Mouse (Mus musculus) lung, embryonic 15.5 days (tissue): ENCODE measurements at regions not wholly inside any gene's neighbourhood (a gene's known extent, or its start where the extent isn't known, plus 50 kb on each side); places are given as distances from the start of the nearest gene placed in this dataset.
A peak's percentile ranks its signal among the peaks of the same experiment; 100 is the strongest.

ENCODE experiments used
- ATAC-seq: fragments of 200-750 bp; cut with Nextera tagmentation; 2 replicates; pipeline ENCODE4 v1.8.0; 2017; ENCODE audit warnings: moderate number of reproducible peaks, borderline replicate concordance; ENCODE audit not compliant: low FRiP score, low TSS enrichment; ENCODE audit errors: extremely low read depth
- H3K27ac ChIP-seq: fragments of 300-500 bp; sonication (generic); 2 replicates; pipeline ENCODE4 v1.5.1; 2015; ENCODE audit warnings: moderate library complexity, mild to moderate bottlenecking, inconsistent platforms
- H3K27me3 ChIP-seq: fragments of 300-500 bp; sonication (generic); 2 replicates; pipeline ENCODE4 v1.6.1; 2015; ENCODE audit warnings: inconsistent platforms
- H3K36me3 ChIP-seq: fragments of 300-500 bp; sonication (generic); 2 replicates; pipeline ENCODE4 v1.6.1; 2015; ENCODE audit warnings: inconsistent platforms
- H3K4me1 ChIP-seq: fragments of 300-500 bp; sonication (generic); 2 replicates; pipeline ENCODE4 v1.6.1; 2015; ENCODE audit warnings: inconsistent platforms
- H3K4me2 ChIP-seq: fragments of 300-500 bp; sonication (generic); 2 replicates; pipeline ENCODE4 v1.6.1; 2015; ENCODE audit warnings: inconsistent platforms, mild to moderate bottlenecking, moderate library complexity
- H3K4me3 ChIP-seq: fragments of 300-500 bp; sonication (generic); 2 replicates; pipeline ENCODE4 v1.5.1; 2015; ENCODE audit warnings: mild to moderate bottlenecking, inconsistent platforms
- H3K9ac ChIP-seq: fragments of 300-500 bp; sonication (generic); 2 replicates; pipeline ENCODE4 v1.6.1; 2015; ENCODE audit warnings: inconsistent platforms
- H3K9me3 ChIP-seq: fragments of 300-500 bp; sonication (generic); 2 replicates; pipeline ENCODE4 v1.6.1; 2016; ENCODE audit warnings: inconsistent platforms
- WGBS: fragments of 180-500 bp; shearing (Covaris S2); methylation state at CpG from one replicate; pipeline ENCODE4 v1.1.7; 2015; 5-methylcytosine and 5-hydroxymethylcytosine counted together

GRCm38 (mm10) chr6:70714239-70714638, 77.8 kb downstream of the Rpia start:
- Histone ChIP-seq H3K4me3 (no peak overlapping the region), H3K9me3 (no peaks in the 10 kb centered on the region), H3K9ac (no peak overlapping the region), H3K27me3 (no peaks in the 10 kb centered on the region), H3K27ac (no peak overlapping the region), H3K4me2 (peak overlapping the region; percentile 24; the same call in 1 of the 2 replicates), H3K4me1 (no peaks in the 10 kb centered on the region), H3K36me3 (no peaks in the 10 kb centered on the region)
- WGBS: 12% methylated on average over 6 of the region's 6 CpGs
- ATAC-seq: no peak

DNA sequence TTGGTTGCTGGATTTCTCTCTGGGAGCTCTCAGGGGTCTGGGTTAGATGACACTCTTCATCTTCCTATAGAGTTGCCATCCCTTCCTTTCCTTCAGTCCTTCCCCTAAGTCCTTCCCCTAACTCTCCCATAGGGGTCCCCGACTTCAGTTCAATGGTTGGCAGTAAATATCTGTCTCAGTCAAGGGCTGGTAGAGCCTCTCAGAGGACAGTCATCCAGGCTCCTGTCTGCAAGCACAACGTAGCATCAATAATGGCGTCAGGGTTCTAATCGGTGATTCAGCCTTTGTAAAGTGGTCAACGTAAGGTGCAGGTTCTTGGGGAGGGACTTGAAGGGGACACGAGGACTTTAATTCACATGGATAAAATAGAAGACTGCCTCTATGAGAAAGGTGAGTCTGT, 78.4 kb downstream of the Rpia start:
- H3K36me3 ChIP-seq: no peaks in the 10 kb centered on the region
- H3K4me3 ChIP-seq: no peak overlapping the region
- H3K4me1 ChIP-seq: no peaks in the 10 kb centered on the region
- no peaks in the 10 kb centered on the region for H3K9me3 ChIP-seq
- H3K9ac ChIP-seq: no peak overlapping the region
- H3K4me2 ChIP-seq: no peak overlapping the region
- H3K27me3 ChIP-seq: no peaks in the 10 kb centered on the region
- WGBS: 82% methylated on average over 6 of the region's 6 CpGs
- no peak overlapping the region for H3K27ac ChIP-seq
- no peak for ATAC-seq

DNA sequence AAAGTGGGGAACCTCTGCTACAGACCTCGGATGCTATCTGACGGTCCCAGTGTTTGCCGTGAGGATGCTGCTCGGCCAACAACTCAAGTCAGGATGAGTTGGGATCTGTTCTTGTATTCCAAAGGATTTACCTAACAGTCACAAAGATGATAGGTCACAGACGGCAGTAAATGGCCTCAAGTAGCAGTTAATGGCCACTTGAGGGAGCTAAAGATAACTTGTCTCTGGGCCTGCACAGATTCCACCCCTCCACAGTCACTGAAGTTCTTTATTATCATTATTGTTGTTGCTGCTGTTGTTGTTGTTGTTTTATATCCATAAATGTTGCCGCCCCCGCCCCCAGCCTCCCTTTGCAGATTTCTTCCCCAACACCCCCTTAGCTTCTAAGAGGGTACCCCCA, 78.9 kb downstream of the Rpia start:
- Histone ChIP-seq H3K4me3 (no peak overlapping the region), H3K9me3 (no peaks in the 10 kb centered on the region), H3K4me1 (no peaks in the 10 kb centered on the region), H3K27me3 (no peaks in the 10 kb centered on the region), H3K9ac (no peak overlapping the region), H3K4me2 (no peak overlapping the region), H3K27ac (no peak overlapping the region), H3K36me3 (no peaks in the 10 kb centered on the region)
- WGBS: 30% methylated on average over 7 of the region's 7 CpGs
- no peak for ATAC-seq

DNA sequence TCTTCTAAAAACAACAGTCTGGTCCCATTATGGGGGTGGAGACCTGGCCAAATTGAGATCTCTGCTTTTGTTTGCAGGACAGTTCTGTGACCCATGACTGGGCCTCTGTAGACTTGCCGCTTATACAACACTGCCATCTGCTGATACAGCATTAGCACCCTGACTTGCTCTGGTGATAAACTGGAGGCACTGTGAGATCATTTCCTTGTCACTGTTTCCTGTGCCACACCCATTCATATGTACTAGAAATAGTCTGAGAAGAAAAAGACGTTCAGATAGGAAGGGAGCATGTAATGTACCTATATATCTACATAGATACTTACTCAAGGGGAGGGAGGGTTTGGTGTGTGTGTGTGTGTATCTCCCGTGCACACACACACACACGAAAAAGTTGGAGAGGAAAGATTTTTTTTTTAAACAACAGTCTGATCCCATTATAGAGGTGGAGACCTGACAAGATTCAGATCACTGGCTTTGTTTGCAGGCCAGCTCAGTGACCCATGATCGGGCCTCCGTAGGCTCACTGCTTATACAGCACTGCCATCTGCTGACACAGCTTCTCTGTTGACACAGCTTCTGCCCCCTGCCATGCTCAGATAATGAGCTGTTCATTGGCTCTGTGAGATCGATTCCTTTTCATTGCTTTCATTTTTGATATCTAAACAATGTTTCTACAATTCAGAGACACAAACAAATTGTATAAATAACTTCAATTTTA, 82.5 kb downstream of the Rpia start:
- Histone ChIP-seq H3K27ac (no peak overlapping the region), H3K36me3 (no peaks in the 10 kb centered on the region), H3K9me3 (no peaks in the 10 kb centered on the region), H3K9ac (no peak overlapping the region), H3K4me3 (no peak overlapping the region), H3K27me3 (no peaks in the 10 kb centered on the region), H3K4me2 (0 out of 2 replicates have a peak overlapping the region, but pooled peaks have one; percentile 8), H3K4me1 (no peaks in the 10 kb centered on the region)
- ATAC-seq: peak; percentile 59; the same call in 1 of the 2 replicates
- WGBS: 9% methylated on average over 7 of the region's 7 CpGs

- Histone ChIP-seq H3K4me3 (no peak overlapping the region), H3K9ac (no peak overlapping the region), H3K27me3 (no peaks in the 10 kb centered on the region), H3K9me3 (no peaks in the 10 kb centered on the region), H3K27ac (no peak overlapping the region), H3K4me1 (no peaks in the 10 kb centered on the region), H3K4me2 (no peak overlapping the region), H3K36me3 (no peaks in the 10 kb centered on the region)
- no peak for ATAC-seq
- 94% methylated on average over 26 of the region's 26 CpGs for WGBS
These were observed 96.4 kb downstream of the Rpia start for GRCm38 (mm10) chr6:70695596-70695995.
